ENCODE assay signal across 2 mouse cellular contexts in the genomic region with DNA sequence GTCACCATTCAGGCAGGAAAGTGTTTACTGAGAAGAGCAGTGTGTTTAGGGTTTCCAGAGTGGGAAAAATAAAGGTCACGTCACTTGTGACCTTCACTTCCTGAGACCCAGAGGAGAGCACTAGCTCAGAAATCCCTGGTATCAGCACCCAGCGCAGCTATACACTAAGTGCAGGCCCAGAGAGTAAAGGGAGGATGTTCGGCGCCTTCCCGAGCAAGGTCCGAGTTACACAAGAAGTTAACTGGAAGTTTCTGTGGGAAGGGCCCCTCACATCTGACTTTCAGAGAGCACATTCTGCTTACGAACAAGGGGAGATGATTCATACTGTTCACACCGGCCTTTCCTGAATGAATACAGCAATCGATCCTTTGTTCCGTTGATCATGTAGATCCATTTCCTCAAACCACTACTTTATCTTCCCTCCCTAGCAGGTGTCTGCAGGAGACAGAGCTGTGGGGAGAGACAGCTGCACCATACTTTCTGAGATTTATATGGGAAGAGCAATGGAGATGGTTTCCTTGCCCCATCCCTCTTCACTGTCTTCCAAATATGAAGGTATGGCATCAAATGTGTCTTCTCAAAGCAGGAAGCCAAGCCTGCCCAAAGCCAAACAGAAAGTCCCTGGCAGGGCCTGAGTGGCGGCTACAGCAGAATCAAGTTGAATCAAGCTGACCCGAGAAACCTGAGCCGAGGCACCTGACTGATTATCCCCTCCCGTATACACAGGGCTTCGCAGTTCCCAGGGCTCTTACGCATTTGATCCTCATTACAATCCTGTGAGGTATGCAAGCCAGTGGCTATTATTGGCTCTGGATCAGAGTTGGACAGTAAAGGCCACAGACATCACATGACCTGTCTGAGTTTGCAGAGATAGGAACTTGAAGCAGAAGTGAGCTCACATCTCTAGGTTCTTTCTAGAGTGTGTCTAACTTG.
TF ChIP-seq lines count a peak whose summit lies in the region.

No protein-coding gene starts in this region.

TF ChIP-seq in C2C12, 6 proteins besides CTCF, POLR2A, EP300 and RAD21:
- TF ChIP-seq MYOG (IDR thresholded peaks at IDR 0.05; ENCODE audit: control insufficient read depth, extremely low read depth, insufficient read length) (no peak), USF1 (IDR thresholded peaks at IDR 0.05; ENCODE audit: low read depth) (peak; percentile 42)

TF ChIP-seq in myocyte, 11 proteins besides CTCF, POLR2A, EP300 and RAD21:
- no peak for TF ChIP-seq TCF12 (IDR thresholded peaks at IDR 0.05; ENCODE audit: insufficient read depth, poor library complexity, severe bottlenecking)
- TF ChIP-seq TCF3 (IDR thresholded peaks at IDR 0.05; ENCODE audit: insufficient read length, low read depth), result no peak
- no peak for TF ChIP-seq MYOG (IDR thresholded peaks at IDR 0.05; ENCODE audit: control insufficient read depth in 1 of 3, insufficient read depth in 1 of 3, insufficient read length in 2 of 3, low read depth in 2 of 3)
- no peak for TF ChIP-seq MAX (IDR thresholded peaks at IDR 0.05; ENCODE audit: low read depth)
- TF ChIP-seq USF1 (IDR thresholded peaks at IDR 0.05; ENCODE audit: low read depth), result peak; percentile 68
- no peak for TF ChIP-seq REST (IDR thresholded peaks at IDR 0.05; ENCODE audit: insufficient read depth, insufficient read length)
- TF ChIP-seq MYOD1 (IDR thresholded peaks at IDR 0.05; ENCODE audit: control insufficient read depth in 1 of 3, insufficient read length in 2 of 3, low read depth in 2 of 3), result peak in 2 of 3 experiments; percentile 57 to 83
TF ChIP-seq in myocyte: peak in this region for 2.
